Mouse (Mus musculus) intestine, postnatal 0 days (tissue): ENCODE data around the gene Lmo4. TPM values are rescaled to one million over a fixed set of nuclear protein-coding genes. Genes with fewer than 3 reads are reported as not detected.

ENCODE experiments used
- ATAC-seq: fragments of 200-750 bp; cut with Nextera tagmentation; 2 replicates; pipeline ENCODE4 v1.8.0; 2017; ENCODE audit warnings: mild to moderate bottlenecking, moderate TSS enrichment, moderate library complexity
- H3K27ac ChIP-seq: fragments of 300-500 bp; sonication (generic); 2 replicates; pipeline ENCODE4 v1.5.1; 2014; ENCODE audit warnings: mild to moderate bottlenecking, low read depth, low read length, moderate library complexity
- H3K27me3 ChIP-seq: fragments of 300-500 bp; sonication (generic); replicated peaks from 2 replicates; pipeline ENCODE4 v1.6.1; 2014; ENCODE audit warnings: low read length, mixed read lengths; ENCODE audit not compliant: control insufficient read depth, insufficient read depth
- H3K36me3 ChIP-seq: fragments of 300-500 bp; sonication (generic); 2 replicates; pipeline ENCODE4 v1.6.1; 2014; ENCODE audit warnings: mild to moderate bottlenecking, moderate library complexity; ENCODE audit not compliant: control insufficient read depth, insufficient read depth
- H3K4me1 ChIP-seq: fragments of 300-500 bp; sonication (generic); replicated peaks from 2 replicates; pipeline ENCODE4 v1.6.1; 2014; ENCODE audit warnings: antibody characterized with exemption, low read length, mixed read lengths; ENCODE audit not compliant: control insufficient read depth, insufficient read depth
- H3K4me2 ChIP-seq: fragments of 300-500 bp; sonication (generic); replicated peaks from 2 replicates; pipeline ENCODE4 v1.6.1; 2014; ENCODE audit warnings: low read depth, mild to moderate bottlenecking, moderate library complexity
- H3K4me3 ChIP-seq: fragments of 300-500 bp; sonication (generic); 2 replicates; pipeline ENCODE4 v1.5.1; 2014; ENCODE audit warnings: low read depth, low read length
- H3K9ac ChIP-seq: fragments of 300-500 bp; sonication (generic); 2 replicates; pipeline ENCODE4 v1.6.1; 2014; ENCODE audit warnings: mild to moderate bottlenecking, low read depth, low read length
- H3K9me3 ChIP-seq: fragments of 300-500 bp; sonication (generic); 2 replicates; pipeline ENCODE4 v1.6.1; 2016; ENCODE audit warnings: mixed run types; ENCODE audit not compliant: control insufficient read depth
- CTCF ChIP-seq: sonication (generic); IDR thresholded peaks from 2 replicates; pipeline ENCODE4 v1.5.1; 2016; ENCODE audit warnings: low read depth, mild to moderate bottlenecking, control low read depth, antibody characterized with exemption, moderate library complexity
- WGBS: fragments of 180-500 bp; shearing (Covaris S2); extraction: QIAGEN DNeasy Blood & Tissue Kit; methylation state at CpG from one replicate; pipeline ENCODE4 v1.1.7; 2014; 5-methylcytosine and 5-hydroxymethylcytosine counted together
- polyA plus RNA-seq: library from polyadenylated mRNA; unstranded; fragments of >200 nt; fragmentation: Nextera tagmentation; extraction: Ambion mirVana; gene quantifications from 2 replicates; pipeline ENCODE4 v1.2.1, GENCODE M21; 2015

Gene Lmo4
- polyA plus RNA-seq, 1 experiment from 2014 or later, result 23.5 TPM

GRCm38 (mm10) chr3:144138659-144139058 is 66.4 kb downstream of the Lmo4 start:
- H3K27me3 ChIP-seq, result no peaks in the 10 kb centered on the region
- H3K36me3 ChIP-seq, result no peaks in the 10 kb centered on the region
- H3K27ac ChIP-seq, result no peak overlapping the region
- no peak overlapping the region for H3K9ac ChIP-seq
- WGBS, result 86% methylated on average over 3 of the region's 3 CpGs
- no peaks in the 10 kb centered on the region for H3K9me3 ChIP-seq
- H3K4me1 ChIP-seq, result no peaks in the 10 kb centered on the region
- no peak overlapping the region for H3K4me2 ChIP-seq
- ATAC-seq, result no peak
- no peak for TF ChIP-seq CTCF
- H3K4me3 ChIP-seq, result no peak overlapping the region
